Mouse (Mus musculus): ENCODE results near the gene Adamts17.

- TF ChIP-seq EP300 (IDR thresholded peaks at IDR 0.05; ENCODE audit: low read depth) = no peak
- no peak for TF ChIP-seq CTCF (IDR thresholded peaks at IDR 0.05; ENCODE audit: low read depth)
Measured at GRCm38 (mm10) chr7:66998821-66999220, 159.3 kb downstream of the Adamts17 start.
